Mouse (Mus musculus) kidney, embryonic 14.5 days (tissue): ENCODE measurements at regions not wholly inside any gene's neighbourhood (a gene's known extent, or its start where the extent isn't known, plus 50 kb on each side); places are given as distances from the start of the nearest gene placed in this dataset.
A peak's percentile ranks its signal among the peaks of the same experiment; 100 is the strongest.

Source experiments
- ATAC-seq: fragments of 200-750 bp; cut with Nextera tagmentation; 2 replicates; pipeline ENCODE4 v1.8.0; 2017; ENCODE audit warnings: moderate number of reproducible peaks, mild to moderate bottlenecking, moderate TSS enrichment, moderate library complexity; ENCODE audit not compliant: low FRiP score, low TSS enrichment
- H3K27ac ChIP-seq: fragments of 300-500 bp; sonication (generic); 2 replicates; pipeline ENCODE4 v1.5.1; 2014; ENCODE audit warnings: low read depth, mild to moderate bottlenecking, low read length, moderate library complexity, mixed read lengths
- H3K27me3 ChIP-seq: fragments of 300-500 bp; sonication (generic); 2 replicates; pipeline ENCODE4 v1.6.1; 2014; ENCODE audit warnings: mild to moderate bottlenecking, low read length; ENCODE audit not compliant: control insufficient read depth, insufficient read depth
- H3K36me3 ChIP-seq: fragments of 300-500 bp; sonication (generic); 2 replicates; pipeline ENCODE4 v1.6.1; 2014; ENCODE audit warnings: low read length, mixed read lengths; ENCODE audit not compliant: control insufficient read depth, insufficient read depth
- H3K4me1 ChIP-seq: fragments of 300-500 bp; sonication (generic); 2 replicates; pipeline ENCODE4 v1.6.1; 2014; ENCODE audit warnings: low read length, mixed read lengths; ENCODE audit not compliant: control insufficient read depth, insufficient read depth
- H3K4me2 ChIP-seq: fragments of 300-500 bp; sonication (generic); replicated peaks from 2 replicates; pipeline ENCODE4 v1.6.1; 2014; ENCODE audit warnings: low read depth, mild to moderate bottlenecking, low read length
- H3K4me3 ChIP-seq: fragments of 300-500 bp; sonication (generic); 2 replicates; pipeline ENCODE4 v1.5.1; 2014; ENCODE audit warnings: mild to moderate bottlenecking, low read length
- H3K9ac ChIP-seq: fragments of 300-500 bp; sonication (generic); 2 replicates; pipeline ENCODE4 v1.6.1; 2014; ENCODE audit warnings: low read depth, mild to moderate bottlenecking, low read length, moderate library complexity
- H3K9me3 ChIP-seq: fragments of 300-500 bp; sonication (generic); 2 replicates; pipeline ENCODE4 v1.6.1; 2016; ENCODE audit warnings: low read length; ENCODE audit not compliant: control insufficient read depth
- WGBS: fragments of 180-500 bp; shearing (Covaris S2); extraction: QIAGEN DNeasy Blood & Tissue Kit; methylation state at CpG from one replicate; pipeline ENCODE4 v1.1.7; 2014; 5-methylcytosine and 5-hydroxymethylcytosine counted together

DNA sequence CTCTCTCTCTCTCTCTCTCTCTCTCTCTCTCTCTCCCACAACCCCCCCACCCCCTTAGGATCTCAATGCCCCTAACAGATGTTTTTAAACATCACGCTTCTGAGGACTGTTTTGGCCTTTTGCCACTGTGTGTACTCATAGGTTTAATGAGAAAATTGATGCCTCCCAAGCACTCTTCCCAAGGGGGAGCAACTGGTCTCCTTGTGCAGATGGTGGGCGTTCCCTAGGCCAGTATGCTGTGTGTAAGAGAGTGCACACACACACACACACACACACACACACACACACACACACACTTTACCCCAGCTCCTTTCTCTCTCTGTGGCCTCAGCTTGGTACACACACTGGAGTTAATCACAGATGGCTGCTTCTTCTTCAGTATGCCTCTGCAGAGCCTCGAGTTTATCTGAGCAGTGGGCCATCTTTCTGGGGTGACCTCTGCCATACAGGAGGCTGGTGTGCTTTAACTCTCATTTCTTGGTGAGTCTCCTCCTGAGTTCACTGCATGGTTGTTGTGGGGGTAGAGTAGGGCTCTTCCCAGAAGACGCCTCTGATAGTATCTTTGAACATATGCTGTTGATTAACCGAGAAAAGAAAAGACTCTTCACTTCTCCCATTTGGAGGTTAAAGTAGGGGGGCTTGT, 236.2 kb upstream of the Jade1 start:
- H3K27me3 ChIP-seq: no peaks in the 10 kb centered on the region
- H3K4me2 ChIP-seq: no peak overlapping the region
- H3K9ac ChIP-seq: no peak overlapping the region
- H3K36me3 ChIP-seq: no peaks in the 10 kb centered on the region
- H3K4me1 ChIP-seq: no peaks in the 10 kb centered on the region; the same call in 1 of the 2 replicates
- 38% methylated on average over 5 of the region's 5 CpGs for WGBS
- H3K9me3 ChIP-seq: no peaks in the 10 kb centered on the region
- H3K27ac ChIP-seq: no peak overlapping the region
- peak; percentile 34; the same call in 1 of the 2 replicates for ATAC-seq
- H3K4me3 ChIP-seq: no peak overlapping the region

DNA sequence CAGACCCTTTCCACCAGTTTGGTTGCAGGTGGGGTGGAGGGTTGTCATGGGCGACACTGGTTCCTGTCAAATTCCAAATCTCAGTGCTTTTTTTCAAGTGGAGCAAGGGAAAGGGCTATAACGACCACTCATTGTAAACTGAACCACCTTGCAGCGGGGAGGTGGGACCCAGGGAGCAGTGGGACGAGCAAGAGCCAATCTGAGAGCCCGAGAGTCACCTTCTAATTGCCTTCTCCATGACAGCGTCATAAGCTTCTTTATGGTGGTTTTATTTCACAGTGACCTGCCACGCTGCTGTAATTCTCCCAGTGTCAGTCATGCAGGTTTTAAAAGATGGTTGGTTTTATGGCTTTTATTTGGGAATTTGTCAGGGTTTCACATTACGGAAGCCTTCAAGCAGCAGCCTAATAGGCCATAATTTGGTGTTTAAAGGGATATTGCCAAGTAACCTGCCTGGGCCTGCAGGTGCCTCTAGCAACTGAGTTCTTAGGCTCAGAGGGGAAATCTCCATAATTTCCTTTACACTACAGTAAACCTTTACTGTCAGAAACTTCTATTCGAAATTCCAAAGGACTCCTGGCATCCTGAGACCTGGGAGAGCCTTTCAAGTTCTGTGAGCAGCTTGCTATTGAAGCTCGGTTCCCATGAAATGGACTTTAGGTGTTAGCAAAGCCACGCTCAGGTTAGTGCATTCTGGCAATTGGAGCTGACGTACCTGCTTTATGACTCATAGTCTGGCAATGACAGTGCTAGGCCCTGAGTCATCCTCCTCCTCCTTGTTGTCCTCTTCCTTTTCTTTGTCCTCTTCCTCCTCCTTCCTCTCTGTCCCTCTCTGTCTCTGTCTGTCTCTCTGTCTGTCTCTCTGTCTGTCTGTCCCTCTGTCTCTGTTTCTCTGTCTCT, 235.6 kb upstream of the Pgrmc2 start:
- Histone ChIP-seq H3K36me3 (no peaks in the 10 kb centered on the region), H3K4me3 (no peak overlapping the region), H3K27me3 (no peaks in the 10 kb centered on the region), H3K4me1 (no peaks in the 10 kb centered on the region; the same call in 1 of the 2 replicates), H3K4me2 (no peak overlapping the region), H3K9me3 (no peaks in the 10 kb centered on the region), H3K9ac (no peak overlapping the region), H3K27ac (no peak overlapping the region)
- 25% methylated on average over 12 of the region's 12 CpGs for WGBS
- no peak for ATAC-seq

DNA sequence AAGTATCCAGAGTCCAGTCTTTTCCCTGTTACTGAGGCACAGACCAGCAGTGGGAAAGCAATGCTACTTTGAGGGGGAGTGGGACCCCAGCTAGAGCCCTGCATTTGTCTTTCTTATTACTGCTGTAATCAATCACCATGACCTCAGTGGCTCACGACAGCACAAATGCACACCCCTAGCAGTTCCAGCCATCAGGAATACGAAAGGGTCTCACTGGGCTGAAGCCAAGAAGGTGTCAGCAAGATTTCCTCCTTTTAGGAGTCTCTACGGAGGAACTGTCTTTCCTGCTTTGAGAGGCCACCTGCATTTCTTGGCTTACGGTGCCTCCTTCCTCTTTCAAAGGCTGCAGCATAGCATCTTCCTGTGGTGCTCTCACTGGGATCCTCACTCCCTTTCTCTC, 234.3 kb upstream of the Pgrmc2 start:
- H3K27me3 ChIP-seq: no peaks in the 10 kb centered on the region
- no peak overlapping the region for H3K9ac ChIP-seq
- no peak overlapping the region for H3K4me3 ChIP-seq
- H3K9me3 ChIP-seq: no peaks in the 10 kb centered on the region
- no peak overlapping the region for H3K27ac ChIP-seq
- 10% methylated on average over 4 of the region's 4 CpGs for WGBS
- ATAC-seq: peak; percentile 83
- H3K4me2 ChIP-seq: no peak overlapping the region; the same call in 1 of the 2 replicates
- H3K36me3 ChIP-seq: no peaks in the 10 kb centered on the region
- no peaks in the 10 kb centered on the region; the same call in 1 of the 2 replicates for H3K4me1 ChIP-seq

DNA sequence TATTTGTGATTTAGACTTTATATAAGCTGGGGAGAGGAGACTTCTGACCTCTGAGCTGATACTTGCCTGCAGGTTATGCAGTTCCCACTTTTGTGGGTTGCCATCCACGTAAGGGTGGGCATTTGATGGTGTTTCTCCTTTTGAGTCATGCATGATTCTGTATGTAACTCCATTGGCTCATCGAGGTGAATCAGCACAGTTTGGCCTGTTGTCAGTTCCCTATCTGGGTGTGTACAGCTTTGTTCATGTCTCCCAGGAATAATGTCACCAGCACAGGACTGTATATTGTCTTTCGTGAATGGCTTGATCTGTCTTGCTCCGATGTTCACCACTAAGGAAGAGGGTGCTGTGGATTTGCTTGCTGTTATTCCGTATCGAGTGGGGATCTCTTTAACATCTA, 229.6 kb upstream of the Pgrmc2 start:
- Histone ChIP-seq H3K9me3 (no peaks in the 10 kb centered on the region), H3K27me3 (no peaks in the 10 kb centered on the region), H3K4me1 (no peaks in the 10 kb centered on the region; the same call in 1 of the 2 replicates), H3K9ac (no peak overlapping the region), H3K4me3 (no peak overlapping the region), H3K27ac (no peak overlapping the region), H3K4me2 (no peak overlapping the region), H3K36me3 (no peaks in the 10 kb centered on the region)
- ATAC-seq: no peak
- WGBS: 86% methylated on average over 6 of the region's 6 CpGs

DNA sequence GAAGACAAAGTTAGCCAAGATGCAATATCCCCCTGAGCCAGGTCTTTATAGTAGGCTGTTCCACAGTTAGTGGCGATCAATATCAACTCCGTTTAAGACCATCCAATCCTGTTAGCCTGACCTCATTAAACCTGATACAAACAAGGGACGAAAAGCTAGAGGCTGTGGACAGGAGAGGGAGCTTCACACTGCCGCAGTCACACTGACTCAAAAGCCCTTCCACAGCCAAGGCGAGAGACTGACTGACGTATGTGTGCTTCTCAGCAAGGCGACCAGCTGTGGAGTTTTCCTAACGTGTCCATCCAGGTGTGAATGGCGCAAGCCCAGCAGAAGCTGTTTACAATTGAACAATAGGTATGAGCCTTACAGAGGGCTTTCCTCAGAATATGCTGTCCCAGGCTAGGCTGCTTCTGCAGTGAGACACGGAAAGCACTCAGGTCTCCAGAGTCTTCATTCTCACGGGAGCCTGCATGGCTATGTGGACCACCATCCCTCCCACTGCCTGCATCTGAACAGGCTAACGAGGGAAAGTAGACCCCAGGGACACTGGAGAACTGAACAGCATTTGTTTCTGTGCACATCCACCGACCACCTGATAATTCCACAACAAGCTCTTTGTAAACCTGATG, 224.7 kb upstream of the Pgrmc2 start:
- 69% methylated on average over 13 of the region's 13 CpGs for whole genome bisulfite sequencing
- no peaks in the 10 kb centered on the region for H3K27me3 ChIP-seq
- H3K9me3 ChIP-seq: no peaks in the 10 kb centered on the region
- no peak for ATAC-seq
- H3K4me1 ChIP-seq: no peaks in the 10 kb centered on the region
- H3K36me3 ChIP-seq: no peaks in the 10 kb centered on the region
- H3K9ac ChIP-seq: no peak overlapping the region
- no peak overlapping the region for H3K4me3 ChIP-seq
- no peak overlapping the region for H3K27ac ChIP-seq
- H3K4me2 ChIP-seq: no peak overlapping the region

DNA sequence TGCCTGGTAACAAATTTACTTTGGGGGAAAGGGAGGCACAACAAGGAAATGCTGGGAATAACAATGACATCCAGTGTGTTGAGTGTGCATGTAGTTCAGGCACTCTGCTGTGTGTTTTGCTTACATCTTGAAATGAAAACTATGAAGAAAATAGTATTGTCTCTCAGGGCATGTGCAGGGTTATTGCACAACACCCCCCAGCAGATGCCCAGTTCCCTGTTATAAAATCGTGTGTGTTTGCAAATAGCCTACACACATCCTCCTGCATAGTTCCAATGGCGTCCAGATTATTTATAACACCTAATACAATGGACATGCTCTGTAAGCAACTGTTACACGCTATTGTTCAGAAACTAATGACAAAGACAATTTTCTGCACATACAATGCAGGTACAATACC, 220.0 kb upstream of the Pgrmc2 start:
- Histone ChIP-seq H3K27me3 (no peaks in the 10 kb centered on the region), H3K9me3 (no peaks in the 10 kb centered on the region), H3K27ac (no peak overlapping the region), H3K4me1 (no peaks in the 10 kb centered on the region), H3K4me3 (no peak overlapping the region), H3K9ac (no peak overlapping the region), H3K4me2 (no peak overlapping the region), H3K36me3 (no peaks in the 10 kb centered on the region)
- 76% methylated on average over 3 of the region's 3 CpGs for WGBS
- no peak for ATAC-seq

DNA sequence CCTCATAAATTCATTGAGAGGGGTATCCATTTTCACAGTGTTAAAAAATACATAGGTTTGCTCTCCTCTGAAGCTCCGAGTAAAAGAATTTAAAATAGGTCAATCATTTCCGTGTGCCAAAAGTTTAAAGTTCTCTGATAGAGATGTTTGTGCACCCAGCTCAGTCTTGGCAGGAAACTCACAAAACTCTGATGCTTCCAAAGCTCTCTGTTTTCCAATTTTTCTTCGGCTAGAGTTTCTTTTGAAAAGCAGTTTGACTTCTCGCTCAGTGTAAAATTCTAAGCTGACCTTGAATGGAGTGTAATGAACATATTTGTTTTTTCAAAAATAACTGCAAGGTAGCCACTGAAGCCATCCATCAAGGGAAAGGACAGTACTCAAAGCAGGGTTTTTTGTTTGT, 215.9 kb upstream of the Pgrmc2 start:
- Histone ChIP-seq H3K36me3 (no peaks in the 10 kb centered on the region), H3K4me2 (no peak overlapping the region), H3K4me1 (peaks cover 20% of the 10 kb centered on the region), H3K27ac (no peak overlapping the region), H3K9me3 (no peaks in the 10 kb centered on the region), H3K9ac (no peak overlapping the region), H3K4me3 (no peak overlapping the region), H3K27me3 (no peaks in the 10 kb centered on the region)
- WGBS: 71% methylated on average over 4 of the region's 4 CpGs
- ATAC-seq: no peak

DNA sequence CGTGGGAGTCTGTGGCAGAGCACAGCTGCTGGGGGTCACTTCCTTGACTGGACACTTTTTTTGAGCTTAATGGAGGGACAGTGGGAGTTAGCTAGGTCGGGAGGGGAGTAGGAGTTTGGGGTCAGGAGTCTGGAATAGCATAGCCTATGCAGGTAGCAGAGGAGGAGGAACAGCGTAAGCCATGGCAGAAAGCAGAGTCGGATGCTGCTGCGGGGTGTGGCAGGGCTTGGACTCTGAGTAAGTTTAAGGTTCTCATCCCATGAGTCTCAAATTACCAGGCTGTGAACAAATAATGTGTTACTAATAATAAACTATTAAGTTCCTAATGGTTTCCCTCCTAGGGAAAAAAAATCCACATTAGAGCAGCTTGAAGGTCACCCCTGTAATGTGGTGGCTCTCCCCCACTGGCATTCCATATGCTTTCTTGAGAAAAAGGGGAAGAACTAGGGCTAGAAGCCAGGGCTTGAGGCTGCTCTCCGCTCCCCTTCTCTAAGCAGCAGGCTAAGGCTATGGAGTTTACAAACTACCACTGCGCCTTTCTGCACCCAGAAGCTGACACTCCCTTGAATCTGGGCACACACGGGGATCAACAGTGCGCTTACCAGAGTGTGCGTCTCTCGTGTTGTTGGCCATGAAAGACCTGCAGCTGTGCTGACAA, 213.4 kb upstream of the Pgrmc2 start:
- H3K36me3 ChIP-seq: no peaks in the 10 kb centered on the region
- no peaks in the 10 kb centered on the region for H3K9me3 ChIP-seq
- no peaks in the 10 kb centered on the region for H3K27me3 ChIP-seq
- 56% methylated on average over 11 of the region's 11 CpGs for WGBS
- no peak overlapping the region for H3K4me3 ChIP-seq
- H3K4me1 ChIP-seq: peaks cover 20% of the 10 kb centered on the region
- peak; percentile 84 for ATAC-seq
- H3K27ac ChIP-seq: no peak overlapping the region
- H3K4me2 ChIP-seq: no peak overlapping the region
- no peak overlapping the region for H3K9ac ChIP-seq
